Comparison of ENCODE assay signal across 8 mouse cellular contexts in the genomic region with DNA sequence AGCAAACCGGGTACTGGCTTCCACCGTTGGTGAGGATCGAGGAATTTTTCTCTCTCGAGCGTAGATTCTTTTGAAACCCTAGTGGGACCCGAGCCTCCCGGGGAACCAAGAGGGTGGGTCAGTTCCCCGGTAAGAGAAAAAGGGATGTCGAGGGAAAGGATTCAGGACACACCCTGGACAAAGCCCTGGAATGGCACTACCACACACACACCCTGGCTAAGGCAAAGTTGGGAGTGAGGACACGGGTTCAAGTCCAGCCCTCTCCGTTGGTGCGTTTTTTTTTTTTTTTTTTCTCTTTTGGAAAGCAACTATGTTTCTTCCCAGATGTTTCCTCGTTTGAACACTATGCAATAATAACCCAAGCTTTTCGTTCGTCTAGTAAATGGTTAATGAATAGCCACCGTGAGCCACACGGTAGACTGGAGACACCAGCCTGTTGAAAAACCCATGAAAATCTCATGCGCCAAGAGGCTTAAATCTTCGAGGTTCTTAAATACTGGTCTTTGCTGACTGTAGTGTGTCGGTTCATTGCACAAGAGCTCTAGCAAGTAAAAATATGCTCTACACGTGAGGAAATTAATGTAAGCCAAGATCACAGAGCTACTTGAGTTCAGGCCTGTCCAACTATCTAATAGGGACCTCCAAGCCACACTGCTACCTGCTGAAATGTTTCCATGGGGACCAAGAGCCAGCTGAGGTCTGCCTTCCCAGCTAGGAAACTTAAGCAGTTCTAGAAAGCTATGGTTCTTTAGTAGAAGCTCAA. TPM values are rescaled to one million over a fixed set of nuclear protein-coding genes. Genes with fewer than 3 reads are reported as not detected.
DNase-seq lines count a peak whose midpoint lies in the region; ATAC-seq and TF ChIP-seq lines count a peak whose summit lies in the region.

No protein-coding gene starts in this region.

- intact Hi-C loops in heart, adult 2 months (cut with DNase I), result no loop called here

- no peaks in the 10 kb centered on the region for H3K9me3 ChIP-seq in forebrain, embryonic 12.5 days
- H3K9me3 ChIP-seq in liver, embryonic 14.5 days (ENCODE audit: control insufficient read depth, low read length), result no peaks in the 10 kb centered on the region

- peaks cover 4% of the 10 kb centered on the region; the same call in 1 of the 2 replicates for H3K36me3 ChIP-seq in heart, adult 2 months (ENCODE audit: control insufficient read depth, insufficient read depth, low read length)
- H3K36me3 ChIP-seq in forebrain, embryonic 12.5 days (replicated peaks), result peaks cover 36% of the 10 kb centered on the region
- no peaks in the 10 kb centered on the region for H3K36me3 ChIP-seq in liver, embryonic 14.5 days (replicated peaks; ENCODE audit: control insufficient read depth, insufficient read depth, low read depth)

- no peak for TF ChIP-seq POLR2A in heart, adult 2 months (IDR thresholded peaks at IDR 0.05; ENCODE audit: insufficient read depth, low read depth, low read length)

- no peak for TF ChIP-seq EP300 in heart, adult 2 months (IDR thresholded peaks at IDR 0.05; ENCODE audit: insufficient read depth, low read depth, low read length)
- TF ChIP-seq EP300 in liver, embryonic 14.5 days (IDR thresholded peaks at IDR 0.05; ENCODE audit: low read depth), result no peak

- 18% methylated on average over 21 of the region's 21 CpGs for WGBS in heart, adult 2 months
- 30% methylated on average over 21 of the region's 21 CpGs for WGBS in forebrain, embryonic 12.5 days
- 24% methylated on average over 21 of the region's 21 CpGs for WGBS in liver, embryonic 14.5 days (ENCODE audit: insufficient replicate concordance)

- DNase-seq in heart, adult 2 months, result no peak
- no peak for DNase-seq in heart, adult 9 months (ENCODE audit: low spot score in 2 of 2)
- DNase-seq in 416B (ENCODE audit: low read depth), result peak; percentile 41
- DNase-seq in liver, embryonic 14.5 days (ENCODE audit: low read depth in 3 of 3, low spot score in 3 of 3), result no peak
- DNase-seq in retina, embryonic 14.5 days (ENCODE audit: low spot score), result no peak
- DNase-seq in thymus, postnatal 14 days, result no peak

- peak overlapping the region; percentile 97 for H3K27ac ChIP-seq in heart, adult 2 months
- H3K27ac ChIP-seq in forebrain, embryonic 12.5 days, result peak overlapping the region; percentile 97
- peak overlapping the region; percentile 86 for H3K27ac ChIP-seq in liver, embryonic 14.5 days

- ATAC-seq in forebrain, embryonic 12.5 days (ENCODE audit: low FRiP score), result no peak; the same call in 1 of the 2 replicates
- ATAC-seq in liver, embryonic 14.5 days (ENCODE audit: insufficient read depth), result no peak; the same call in 1 of the 2 replicates
- ATAC-seq in CD4-positive, CD25-positive, alpha-beta regulatory T cell, adult 4 months, result no peak

- peak overlapping the region; percentile 87 for H3K4me2 ChIP-seq in forebrain, embryonic 12.5 days
- peak overlapping the region; percentile 76 for H3K4me2 ChIP-seq in liver, embryonic 14.5 days (ENCODE audit: low read depth)

- no peaks in the 10 kb centered on the region for H3K27me3 ChIP-seq in heart, adult 2 months (ENCODE audit: control insufficient read depth, insufficient read depth, low read length)
- H3K27me3 ChIP-seq in forebrain, embryonic 12.5 days, result no peaks in the 10 kb centered on the region
- no peaks in the 10 kb centered on the region for H3K27me3 ChIP-seq in liver, embryonic 14.5 days (ENCODE audit: control insufficient read depth, insufficient read depth, low read length)

- peak overlapping the region; percentile 84 for H3K9ac ChIP-seq in heart, adult 2 months (ENCODE audit: low read depth, low read length)
- peak overlapping the region; percentile 95 for H3K9ac ChIP-seq in forebrain, embryonic 12.5 days
- H3K9ac ChIP-seq in liver, embryonic 14.5 days (replicated peaks), result peak overlapping the region; percentile 65

- no peak for TF ChIP-seq CTCF in heart, adult 2 months (IDR thresholded peaks at IDR 0.05)
- TF ChIP-seq CTCF in liver, embryonic 14.5 days (IDR thresholded peaks at IDR 0.05; ENCODE audit: low read depth), result no peak

- H3K4me3 ChIP-seq in heart, adult 2 months, result peak overlapping the region; percentile 95
- H3K4me3 ChIP-seq in forebrain, embryonic 12.5 days (replicated peaks), result peak overlapping the region; percentile 81
- peak overlapping the region; percentile 64 to 79 for H3K4me3 ChIP-seq in liver, embryonic 14.5 days (ENCODE audit: insufficient read depth in 1 of 2, low read depth in 2 of 2, low read length in 2 of 2)

- H3K79me2 ChIP-seq in heart, adult 2 months (replicated peaks; ENCODE audit: control insufficient read depth, insufficient read depth, low read length), result peaks cover 10% of the 10 kb centered on the region

- H3K4me1 ChIP-seq in heart, adult 2 months (ENCODE audit: control insufficient read depth, insufficient read depth, low read length), result peaks cover 3% of the 10 kb centered on the region; the same call in 1 of the 2 replicates
- H3K4me1 ChIP-seq in forebrain, embryonic 12.5 days, result peaks cover 20% of the 10 kb centered on the region
- H3K4me1 ChIP-seq in liver, embryonic 14.5 days (replicated peaks; ENCODE audit: control insufficient read depth in 2 of 2, insufficient read depth in 2 of 2, low read length in 1 of 2), result peaks cover 14 to 15% of the 10 kb centered on the region in 2 experiments

RNA-seq across cellular contexts. Expression of a gene that starts 0.5 kb away (rescaled TPM):
- 10 to 100 TPM; 12.2 to 15.2 TPM for total RNA-seq in heart, adult 2 months (2021)
- 23.9 and 31.1 TPM in 2 replicates for polyA plus RNA-seq in heart, adult 2 months (2012; rRNA removed)
- polyA plus RNA-seq in forebrain, embryonic 12.5 days (2016; fragmentation: Nextera tagmentation; extraction: Ambion mirVana), result 41.7 and 42.5 TPM in 2 replicates
- 8.7 and 10.8 TPM in 2 replicates for polyA plus RNA-seq in liver, embryonic 14.5 days (2012; rRNA removed)
- 9.3 and 10.7 TPM in 2 replicates for polyA plus RNA-seq in liver, embryonic 14.5 days (2014; fragmentation: Nextera tagmentation; extraction: Ambion mirVana)
- 10 to 100 TPM; 57.2 to 69.8 TPM for polyA plus RNA-seq in CD4-positive, CD25-positive, alpha-beta regulatory T cell, adult 4 months (2017; shearing (Covaris generic))

RNA-seq across cellular contexts. Expression of a gene that starts 0.9 kb away (rescaled TPM):
- 1 to 10 TPM; 7.6 to 8.1 TPM for total RNA-seq in heart, adult 2 months (2021)
- 5.5 and 7.3 TPM in 2 replicates for polyA plus RNA-seq in heart, adult 2 months (2012; rRNA removed)
- polyA plus RNA-seq in forebrain, embryonic 12.5 days (2016; fragmentation: Nextera tagmentation; extraction: Ambion mirVana), result 18.1 and 20.1 TPM in 2 replicates
- polyA plus RNA-seq in liver, embryonic 14.5 days (2012; rRNA removed), result 0.83 and 0.96 TPM in 2 replicates
- 0.75 and 0.81 TPM in 2 replicates for polyA plus RNA-seq in liver, embryonic 14.5 days (2014; fragmentation: Nextera tagmentation; extraction: Ambion mirVana)
- 1 to 10 TPM; 3.7 to 5.0 TPM for polyA plus RNA-seq in CD4-positive, CD25-positive, alpha-beta regulatory T cell, adult 4 months (2017; shearing (Covaris generic))

RNA-seq across cellular contexts. Expression of a gene that starts 19.4 kb away (rescaled TPM):
- total RNA-seq in heart, adult 2 months (2021), result 10 to 100 TPM; 53.4 to 67.5 TPM
- 56.7 and 58.4 TPM in 2 replicates for polyA plus RNA-seq in heart, adult 2 months (2012; rRNA removed)
- polyA plus RNA-seq in forebrain, embryonic 12.5 days (2016; fragmentation: Nextera tagmentation; extraction: Ambion mirVana), result 22.8 and 24.6 TPM in 2 replicates
- polyA plus RNA-seq in liver, embryonic 14.5 days (2012; rRNA removed), result 0.64 and 0.83 TPM in 2 replicates
- 0.43 and 1.1 TPM in 2 replicates for polyA plus RNA-seq in liver, embryonic 14.5 days (2014; fragmentation: Nextera tagmentation; extraction: Ambion mirVana)
- 1 to 10 TPM; 2.1 to 3.6 TPM for polyA plus RNA-seq in CD4-positive, CD25-positive, alpha-beta regulatory T cell, adult 4 months (2017; shearing (Covaris generic))

RNA-seq across cellular contexts. Expression of a gene that starts 22.3 kb away (rescaled TPM):
- total RNA-seq in heart, adult 2 months (2021), result not detected
- 0.44 and 0.59 TPM in 2 replicates for polyA plus RNA-seq in heart, adult 2 months (2012; rRNA removed)
- not detected in 2 replicates for polyA plus RNA-seq in forebrain, embryonic 12.5 days (2016; fragmentation: Nextera tagmentation; extraction: Ambion mirVana)
- polyA plus RNA-seq in liver, embryonic 14.5 days (2012; rRNA removed), result not detected in 2 replicates
- not detected in 2 replicates for polyA plus RNA-seq in liver, embryonic 14.5 days (2014; fragmentation: Nextera tagmentation; extraction: Ambion mirVana)
- not detected for polyA plus RNA-seq in CD4-positive, CD25-positive, alpha-beta regulatory T cell, adult 4 months (2017; shearing (Covaris generic))

RNA-seq across cellular contexts. Expression of a gene that starts 26.2 kb away (rescaled TPM):
- total RNA-seq in heart, adult 2 months (2021), result under 1 TPM; 0.61 to 0.63 TPM
- 1.00 and 1.2 TPM in 2 replicates for polyA plus RNA-seq in heart, adult 2 months (2012; rRNA removed)
- polyA plus RNA-seq in forebrain, embryonic 12.5 days (2016; fragmentation: Nextera tagmentation; extraction: Ambion mirVana), result 0.38 and 0.40 TPM in 2 replicates
- 0.06 and 0.11 TPM in 2 replicates for polyA plus RNA-seq in liver, embryonic 14.5 days (2012; rRNA removed)
- not detected in 2 replicates for polyA plus RNA-seq in liver, embryonic 14.5 days (2014; fragmentation: Nextera tagmentation; extraction: Ambion mirVana)
- under 1 TPM in 1 of 2 experiments, not detected in 1; 0.62 TPM for polyA plus RNA-seq in CD4-positive, CD25-positive, alpha-beta regulatory T cell, adult 4 months (2017; shearing (Covaris generic))
